Mouse (Mus musculus) heart, postnatal 10 days (tissue): ENCODE data around the gene Adarb1. TPM values are rescaled to one million over a fixed set of nuclear protein-coding genes. Genes with fewer than 3 reads are reported as not detected.
A peak's percentile ranks its signal among the peaks of the same experiment; 100 is the strongest.
"Not testable (repeated sequence)": the region's sequence is repeated elsewhere in the genome, so short reads cannot be mapped to it uniquely, and the experiment has no call there.

Experiments
- DNase-seq, 2 experiments: peaks; one replicate each; pipeline ENCODE4 v3.0.0; 2021
- intact Hi-C: fragments of 180-260 bp; cut with DNase I; formaldehyde crosslinking; loops from one replicate; pipeline ENCODE4 v1.15.1; 2025
- total RNA-seq, 2 experiments: library from RNA; stranded (reverse); gene quantifications; 2 replicates each; pipeline ENCODE4 v1.2.3; 2021

Gene Adarb1
- total RNA-seq, 2 experiments from 2014 or later: 19.4 to 27.4 TPM

GRCm38 (mm10) chr10:77282822-77283221, 135.2 kb downstream of the Adarb1 start:
- peak; percentile 80 to 88 for DNase-seq

GRCm38 (mm10) chr10:77282085-77282484, 136.0 kb downstream of the Adarb1 start:
- intact Hi-C loops: loop anchor here (5.0 kb wide), 2 partner anchors 135 to 285 kb away; partner anchors contain the start of gene Adarb1
- DNase-seq: not testable (repeated sequence)

More at GRCm38 (mm10) chr10:77282822-77283221, 135.2 kb downstream of the Adarb1 start:
- intact Hi-C loops: loop anchor here (1.0 to 5.0 kb wide), 4 partner anchors 70 to 284 kb away; partner anchors contain the start of gene Adarb1

GRCm38 (mm10) chr10:77273798-77274197, 144.3 kb downstream of the Adarb1 start:
- no peak for DNase-seq
- intact Hi-C loops: no loop called here

GRCm38 (mm10) chr10:77272980-77273730, 144.9 kb downstream of the Adarb1 start:
- intact Hi-C loops: no loop called here
- DNase-seq: no peak

GRCm38 (mm10) chr10:77269129-77269528, 148.9 kb downstream of the Adarb1 start:
- DNase-seq: no peak
- intact Hi-C loops: no loop called here

GRCm38 (mm10) chr10:77267027-77267426, 151.0 kb downstream of the Adarb1 start:
- DNase-seq: no peak
- intact Hi-C loops: no loop called here

- DNase-seq: peak; percentile 35 to 36
Measured at GRCm38 (mm10) chr10:77266281-77266680, 151.8 kb downstream of the Adarb1 start.

GRCm38 (mm10) chr10:77260166-77260875, 157.7 kb downstream of the Adarb1 start:
- no peak for DNase-seq
- intact Hi-C loops: no loop called here

More at GRCm38 (mm10) chr10:77266281-77266680, 151.8 kb downstream of the Adarb1 start:
- intact Hi-C loops: no loop called here

GRCm38 (mm10) chr10:77258704-77259621, 159.1 kb downstream of the Adarb1 start, which contains the start of gene Pofut2:
TSS of gene Pofut2 (plus strand) at chr10:77259218.
- intact Hi-C loops: no loop called here
- DNase-seq: peak; percentile 95 to 96

GRCm38 (mm10) chr10:77258041-77258590, 160.0 kb downstream of the Adarb1 start:
- intact Hi-C loops: no loop called here
- no peak for DNase-seq

GRCm38 (mm10) chr10:77255676-77256075, 162.4 kb downstream of the Adarb1 start:
- intact Hi-C loops: no loop called here
- DNase-seq: no peak

- intact Hi-C loops: no loop called here
- no peak for DNase-seq
Measured at GRCm38 (mm10) chr10:77255231-77255630, 162.8 kb downstream of the Adarb1 start.

- intact Hi-C loops: loop anchor here (1.0 to 5.0 kb wide), 4 partner anchors 45 to 418 kb away; no protein-coding TSS in a partner anchor
- peak; percentile 87 to 92 for DNase-seq
Measured at GRCm38 (mm10) chr10:77252790-77253189, 165.3 kb downstream of the Adarb1 start.

- intact Hi-C loops: loop anchor here (1.0 to 5.0 kb wide), 4 partner anchors 45 to 417 kb away; no protein-coding TSS in a partner anchor
- peak; percentile 65 to 69 for DNase-seq
Measured at GRCm38 (mm10) chr10:77251784-77252539, 166.1 kb downstream of the Adarb1 start.

GRCm38 (mm10) chr10:77251223-77251783, 166.8 kb downstream of the Adarb1 start:
- intact Hi-C loops: loop anchor here (5.0 kb wide), 1 partner anchor 44 kb away; no protein-coding TSS in a partner anchor

GRCm38 (mm10) chr10:77247707-77248106, 170.4 kb downstream of the Adarb1 start:
- no peak for DNase-seq

More at GRCm38 (mm10) chr10:77251223-77251783, 166.8 kb downstream of the Adarb1 start:
- DNase-seq: peak; percentile 48 to 62

GRCm38 (mm10) chr10:77247048-77247447, 171.0 kb downstream of the Adarb1 start:
- no peak for DNase-seq
- intact Hi-C loops: no loop called here

More at GRCm38 (mm10) chr10:77247707-77248106, 170.4 kb downstream of the Adarb1 start:
- intact Hi-C loops: no loop called here

- intact Hi-C loops: no loop called here
- no peak for DNase-seq
Measured at GRCm38 (mm10) chr10:77244777-77245176, 173.3 kb downstream of the Adarb1 start.
